Mouse (Mus musculus): ENCODE results near the gene Pkmyt1. TPM values are rescaled to one million over a fixed set of nuclear protein-coding genes. Genes with fewer than 3 reads are reported as not detected.

The Pkmyt1 gene
- 234 and 248 TPM in 2 replicates for polyA plus RNA-seq (2012)

GRCm38 (mm10) chr17:23725999-23726757, at the start of gene Pkmyt1:
Gene Pkmyt1 (plus strand): TSS chr17:23726336.

GRCm38 (mm10) chr17:23677236-23677679, 48.9 kb upstream of the Pkmyt1 start, which contains the start of gene Tnfrsf12a:
Gene Tnfrsf12a (minus strand): TSS chr17:23677468.

DNA sequence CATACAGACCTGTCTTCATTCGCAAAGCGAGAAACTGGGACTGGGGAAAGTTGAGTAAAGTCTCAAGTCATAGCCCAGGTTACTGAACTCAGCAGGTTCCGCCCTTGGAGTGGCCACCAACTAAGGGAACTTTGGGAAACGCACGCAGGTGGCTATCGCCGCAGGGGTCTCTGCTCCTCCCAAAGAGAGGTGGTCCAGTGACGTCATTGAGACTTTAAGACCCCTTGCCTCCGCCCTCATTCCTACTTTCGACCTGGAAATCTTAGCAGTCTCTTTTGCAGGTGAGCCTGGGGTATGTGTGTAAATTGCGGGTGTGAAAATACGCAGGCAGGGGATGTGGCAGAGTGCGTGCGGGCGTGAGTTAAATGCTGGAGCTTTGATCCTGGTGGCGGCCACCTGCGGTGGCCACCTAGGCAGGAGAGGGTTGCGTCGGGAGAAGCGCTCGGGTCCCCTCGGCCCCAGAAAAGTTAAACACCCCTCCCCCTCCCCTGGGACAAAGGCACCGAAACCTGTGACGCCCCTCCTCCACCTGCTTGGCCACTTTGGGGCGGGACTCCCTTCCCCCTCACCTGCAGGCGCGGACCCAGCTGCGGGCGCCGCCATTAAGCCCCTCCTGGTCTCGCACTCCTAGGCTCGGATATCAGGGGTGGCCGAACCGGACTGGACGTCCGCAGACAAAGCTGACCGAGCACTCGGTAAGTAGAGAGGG, 46.9 kb upstream of the Pkmyt1 start, which contains the start of gene Cldn6:
Gene Cldn6 (plus strand): TSS at position 123 of the 709 bp plus-strand sequence.

GRCm38 (mm10) chr17:23683856-23684672, 42.1 kb upstream of the Pkmyt1 start, which contains the start of gene Cldn9:
Gene Cldn9 (minus strand): TSS chr17:23684026.

GRCm38 (mm10) chr17:23722376-23723125, 3.6 kb upstream of the Pkmyt1 start, which contains the start of gene 1520401A03Rik:
Gene 1520401A03Rik (minus strand): TSS chr17:23722783.

DNA sequence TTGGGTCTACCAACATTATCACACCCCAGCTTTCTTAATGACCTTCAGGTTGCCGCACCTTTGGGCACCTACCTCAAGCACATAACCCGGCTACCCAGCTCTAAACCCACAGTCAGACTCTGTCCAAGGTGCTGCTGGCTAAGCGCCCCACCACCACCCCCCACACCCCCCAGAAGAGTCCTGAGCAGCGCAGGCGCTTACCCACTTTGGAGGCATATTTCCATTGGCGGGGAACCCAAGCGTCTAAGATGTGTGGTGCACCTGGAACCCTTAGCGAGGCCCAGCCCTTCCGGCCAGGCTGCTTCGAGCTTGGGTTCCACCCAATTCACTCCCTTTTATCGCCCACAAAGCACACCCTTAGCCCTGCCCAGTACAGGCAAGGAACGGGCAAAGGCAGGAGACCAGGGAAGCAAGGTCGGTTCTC, 14.5 kb downstream of the Pkmyt1 start, which contains the start of gene Paqr4:
Gene Paqr4 (minus strand): TSS at position 270 of the 424 bp plus-strand sequence.

DNA sequence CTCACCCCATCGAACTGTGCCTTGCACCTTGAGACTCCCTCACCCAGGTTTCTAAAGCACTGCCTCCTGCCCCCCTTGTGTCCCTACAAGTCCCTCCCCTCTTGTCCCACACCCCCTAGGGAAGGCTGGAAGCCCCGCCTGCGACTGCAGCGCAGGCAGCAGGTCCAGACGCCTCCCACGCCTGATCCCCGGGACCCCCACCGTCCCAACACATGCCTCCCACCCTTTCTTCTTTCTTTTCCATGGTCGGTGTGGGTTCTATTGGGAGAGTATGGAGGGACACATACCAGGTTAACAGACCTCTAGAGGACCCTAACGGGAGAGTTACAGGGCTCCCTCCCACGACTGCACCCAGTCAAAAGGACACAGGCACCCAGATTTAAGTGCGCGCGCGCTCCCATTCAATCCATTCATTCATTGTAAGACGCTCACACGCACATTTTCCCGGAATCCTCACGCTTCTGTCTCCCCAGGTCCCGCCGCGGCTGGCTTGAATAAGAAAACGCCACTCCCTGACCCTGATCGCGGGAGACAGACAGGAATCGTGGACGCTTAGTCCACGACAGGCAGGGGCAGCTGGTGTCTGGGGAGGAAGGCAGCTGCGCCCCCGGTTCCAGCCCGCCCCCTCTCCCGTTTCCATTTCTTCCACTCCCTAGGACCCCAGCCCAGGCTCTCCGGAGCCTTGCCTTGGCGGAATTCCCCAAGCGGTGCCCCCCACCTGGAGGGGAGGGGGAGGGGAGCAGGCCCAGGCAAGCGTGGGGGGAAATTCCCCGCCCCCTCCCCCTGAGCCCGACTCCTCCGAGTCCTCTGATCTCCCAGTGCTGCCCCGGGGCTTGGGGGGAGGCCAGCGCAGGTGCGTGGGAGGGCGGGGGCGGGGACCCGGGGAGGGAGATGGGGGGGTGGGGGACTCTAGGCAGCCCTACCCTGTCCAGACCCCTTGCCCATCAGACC, 19.4 kb downstream of the Pkmyt1 start, which contains the start of gene Kremen2:
Gene Kremen2 (minus strand): TSS at position 533 of the 951 bp plus-strand sequence.

DNA sequence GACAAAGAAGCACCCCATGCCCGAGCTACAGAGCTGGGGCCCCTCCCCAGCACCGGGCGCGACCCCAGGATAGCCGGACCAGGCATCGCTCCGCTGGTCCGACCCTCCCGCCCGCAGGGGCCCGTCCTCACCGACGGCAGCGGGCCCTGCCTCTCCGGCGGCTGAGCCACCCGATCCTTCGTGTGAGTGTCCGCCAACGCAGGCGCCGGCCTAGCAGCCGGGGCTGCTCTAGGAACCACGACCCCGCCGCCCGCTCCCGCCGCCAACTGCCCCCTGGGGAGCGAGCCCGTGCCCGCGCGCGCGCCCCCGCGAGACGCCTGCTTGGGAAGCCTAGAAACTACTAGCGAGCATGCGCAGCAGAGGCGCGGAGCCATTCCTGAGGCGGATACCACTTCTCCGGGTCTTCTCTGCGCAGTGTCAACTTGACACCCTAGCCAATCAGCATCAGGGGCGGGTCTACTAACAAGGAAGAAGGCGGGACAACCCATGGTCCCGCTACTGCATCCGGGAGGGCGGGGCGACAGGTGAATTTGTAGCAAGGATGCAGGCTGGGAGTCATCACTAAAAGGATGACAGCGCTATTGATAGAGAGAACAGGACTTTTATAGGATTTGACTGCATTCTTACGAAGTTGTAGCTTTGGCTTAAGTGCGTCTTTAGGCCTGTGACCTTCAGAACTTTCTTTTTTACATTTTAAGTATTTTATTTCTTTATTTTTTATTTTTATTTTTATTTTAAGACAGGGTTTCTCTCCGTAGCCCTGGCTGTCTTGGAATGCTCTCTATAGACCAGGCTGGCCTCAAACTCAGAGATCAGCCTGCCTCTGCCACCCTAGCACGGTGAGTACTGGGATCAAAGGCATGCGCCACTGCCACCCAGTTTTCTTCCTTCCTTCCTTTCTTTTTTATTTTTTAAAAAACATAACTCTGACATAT, 45.4 kb downstream of the Pkmyt1 start, which contains the start of gene Flywch1:
Gene Flywch1 (minus strand): TSS at position 319 of the 935 bp plus-strand sequence.

GRCm38 (mm10) chr17:23785561-23786471, 59.7 kb downstream of the Pkmyt1 start, which contains the start of gene Flywch2:
Gene Flywch2 (minus strand): TSS chr17:23786081.

Other genes starting within 250 kb of the Pkmyt1 start
- not detected in 2 replicates for gene Vmn2r117, start 246.6 kb upstream of the Pkmyt1 start, polyA plus RNA-seq (2012)
- 14.9 and 16.4 TPM in 2 replicates for gene Zfp213, start 162.1 kb upstream of the Pkmyt1 start, polyA plus RNA-seq (2012)
- gene Zfp13, start 126.8 kb upstream of the Pkmyt1 start, polyA plus RNA-seq (2012) = 0.21 and 0.53 TPM in 2 replicates
- gene Zscan10, start 125.5 kb upstream of the Pkmyt1 start, polyA plus RNA-seq (2012) = 0.04 TPM in 1 of 2 replicates, not detected in the other
- 3.6 and 6.2 TPM in 2 replicates for gene Mmp25, start 81.1 kb upstream of the Pkmyt1 start, polyA plus RNA-seq (2012)
- gene Bicdl2, start 65.8 kb upstream of the Pkmyt1 start, polyA plus RNA-seq (2012) = 0.12 TPM in 1 of 2 replicates, not detected in the other
- 198 and 201 TPM in 2 replicates for gene Hcfc1r1, start 52.7 kb upstream of the Pkmyt1 start, polyA plus RNA-seq (2012)
- gene Thoc6, start 52.5 kb upstream of the Pkmyt1 start, polyA plus RNA-seq (2012) = 85.4 and 101 TPM in 2 replicates
- gene Tnfrsf12a, start 48.9 kb upstream of the Pkmyt1 start, polyA plus RNA-seq (2012) = 59.9 and 90.1 TPM in 2 replicates
- not detected in 2 replicates for gene Cldn6, start 47.1 kb upstream of the Pkmyt1 start, polyA plus RNA-seq (2012)
- not detected in 2 replicates for gene Cldn9, start 42.3 kb upstream of the Pkmyt1 start, polyA plus RNA-seq (2012)
- gene 1520401A03Rik, start 3.6 kb upstream of the Pkmyt1 start, polyA plus RNA-seq (2012) = 0.04 TPM in 1 of 2 replicates, not detected in the other
- gene Paqr4, start 14.5 kb downstream of the Pkmyt1 start, polyA plus RNA-seq (2012) = 6.6 and 11.9 TPM in 2 replicates
- gene Kremen2, start 19.5 kb downstream of the Pkmyt1 start, polyA plus RNA-seq (2012) = 0.10 and 0.19 TPM in 2 replicates
- 48.3 and 66.6 TPM in 2 replicates for gene Flywch1, start 45.3 kb downstream of the Pkmyt1 start, polyA plus RNA-seq (2012)
- gene Flywch2, start 59.7 kb downstream of the Pkmyt1 start, polyA plus RNA-seq (2012) = 13.9 and 18.9 TPM in 2 replicates
- gene Srrm2, start 64.2 kb downstream of the Pkmyt1 start, polyA plus RNA-seq (2012) = 226 and 408 TPM in 2 replicates
- 607 and 611 TPM in 2 replicates for gene Elob, start 102.8 kb downstream of the Pkmyt1 start, polyA plus RNA-seq (2012)
- not detected in 2 replicates for gene Prss33, start 109.7 kb downstream of the Pkmyt1 start, polyA plus RNA-seq (2012)
- gene Prss32, start 117.5 kb downstream of the Pkmyt1 start, polyA plus RNA-seq (2012) = not detected in 2 replicates
- not detected in 2 replicates for gene Prss41, start 117.8 kb downstream of the Pkmyt1 start, polyA plus RNA-seq (2012)
- gene Prss21, start 141.7 kb downstream of the Pkmyt1 start, polyA plus RNA-seq (2012) = not detected in 2 replicates
- not detected in 2 replicates for gene Dcpp1, start 154.5 kb downstream of the Pkmyt1 start, polyA plus RNA-seq (2012)
- gene Dcpp2, start 154.5 kb downstream of the Pkmyt1 start, polyA plus RNA-seq (2012) = not detected in 2 replicates
- gene Dcpp3, start 191.1 kb downstream of the Pkmyt1 start, polyA plus RNA-seq (2012) = not detected in 2 replicates
- not detected in 2 replicates for gene Sbp, start 215.3 kb downstream of the Pkmyt1 start, polyA plus RNA-seq (2012)
- not detected in 2 replicates for gene Sbpl, start 228.9 kb downstream of the Pkmyt1 start, polyA plus RNA-seq (2012)